Mouse (Mus musculus) lung, postnatal 36 days (tissue): ENCODE results near the gene Galnt10.
"Not testable (repeated sequence)": the region's sequence is repeated elsewhere in the genome, so short reads cannot be mapped to it uniquely, and the experiment has no call there.

ENCODE experiments used
- DNase-seq: peaks from one replicate; pipeline ENCODE4 v3.0.0; 2022; ENCODE audit warnings: mixed read lengths

Galnt10 gene

DNA sequence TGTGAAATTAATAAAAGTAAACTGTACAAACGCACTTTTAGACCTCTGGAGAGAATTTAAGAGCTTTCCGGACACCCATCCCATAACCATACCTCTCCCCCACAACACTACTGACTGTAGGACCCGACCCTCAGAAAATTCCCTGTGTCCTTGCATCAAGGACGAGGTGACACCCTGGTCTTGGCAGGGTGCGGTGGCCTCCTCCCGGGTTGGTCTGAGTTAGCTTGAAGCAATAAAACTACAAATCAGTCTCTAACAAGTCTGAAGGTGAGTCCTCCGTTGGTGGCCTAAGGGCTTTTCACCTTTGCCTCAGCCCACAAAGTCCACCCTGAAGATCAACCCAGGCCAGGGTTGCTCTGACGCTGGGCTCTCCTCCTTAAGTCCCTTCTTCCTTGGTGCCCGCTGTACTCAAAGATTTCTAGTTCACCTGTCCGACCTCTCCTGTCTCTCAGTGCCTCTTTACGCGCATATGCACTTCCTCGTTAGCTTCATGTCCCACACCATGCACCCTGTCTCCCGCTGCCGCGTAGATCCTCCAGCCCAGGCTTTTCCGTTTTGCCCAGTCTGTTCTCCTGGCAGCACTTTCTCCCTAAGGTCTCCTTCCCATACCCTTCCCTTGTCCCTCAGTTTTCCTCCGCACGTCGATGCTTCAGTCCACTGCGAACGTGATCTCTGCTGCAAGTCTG lies 155.2 kb downstream of the Galnt10 start:
- no peak for DNase-seq

DNA sequence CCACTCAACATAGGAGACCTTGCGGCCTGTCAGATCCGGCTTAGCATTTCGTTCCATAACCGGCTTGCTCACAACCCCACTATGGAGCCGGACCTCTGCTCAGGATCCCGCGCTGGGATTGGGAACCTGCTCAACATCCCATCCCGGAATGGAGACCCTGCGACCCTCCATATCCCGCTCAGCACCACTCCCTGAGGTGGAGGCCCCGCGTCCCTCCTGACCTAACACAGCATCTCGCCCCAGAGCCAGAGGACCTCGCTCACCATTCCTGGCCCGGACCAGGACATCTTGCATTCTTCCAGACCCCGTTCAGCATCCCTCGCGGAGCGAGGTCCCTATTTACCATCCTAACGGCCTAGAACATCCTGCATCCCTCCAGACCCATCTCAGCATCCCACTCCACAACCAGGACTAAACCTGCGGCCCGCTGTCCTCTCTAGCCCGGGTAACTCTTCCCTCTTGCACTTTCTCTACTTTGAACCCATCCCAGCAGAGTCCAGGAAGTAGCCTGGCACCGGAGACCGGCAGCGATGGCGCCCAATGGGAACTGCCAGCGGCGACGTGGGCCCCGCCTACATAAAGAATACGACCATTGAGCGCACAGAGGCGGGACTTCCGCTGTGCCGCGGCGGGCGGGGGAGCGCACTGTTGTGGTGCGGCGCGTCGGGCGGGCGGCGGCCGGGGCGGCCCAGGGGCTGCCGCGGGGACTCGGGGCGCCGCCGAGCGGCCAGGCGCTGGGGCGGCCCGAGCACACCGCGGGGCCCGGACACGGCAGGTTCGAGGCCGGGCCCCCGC lies 155.9 kb downstream of the Galnt10 start, which contains the start of gene Sap30l:
Gene Sap30l, plus strand, starts transcription at position 667 of the 795 bp plus-strand sequence.
- DNase-seq = peak; percentile 99

DNA sequence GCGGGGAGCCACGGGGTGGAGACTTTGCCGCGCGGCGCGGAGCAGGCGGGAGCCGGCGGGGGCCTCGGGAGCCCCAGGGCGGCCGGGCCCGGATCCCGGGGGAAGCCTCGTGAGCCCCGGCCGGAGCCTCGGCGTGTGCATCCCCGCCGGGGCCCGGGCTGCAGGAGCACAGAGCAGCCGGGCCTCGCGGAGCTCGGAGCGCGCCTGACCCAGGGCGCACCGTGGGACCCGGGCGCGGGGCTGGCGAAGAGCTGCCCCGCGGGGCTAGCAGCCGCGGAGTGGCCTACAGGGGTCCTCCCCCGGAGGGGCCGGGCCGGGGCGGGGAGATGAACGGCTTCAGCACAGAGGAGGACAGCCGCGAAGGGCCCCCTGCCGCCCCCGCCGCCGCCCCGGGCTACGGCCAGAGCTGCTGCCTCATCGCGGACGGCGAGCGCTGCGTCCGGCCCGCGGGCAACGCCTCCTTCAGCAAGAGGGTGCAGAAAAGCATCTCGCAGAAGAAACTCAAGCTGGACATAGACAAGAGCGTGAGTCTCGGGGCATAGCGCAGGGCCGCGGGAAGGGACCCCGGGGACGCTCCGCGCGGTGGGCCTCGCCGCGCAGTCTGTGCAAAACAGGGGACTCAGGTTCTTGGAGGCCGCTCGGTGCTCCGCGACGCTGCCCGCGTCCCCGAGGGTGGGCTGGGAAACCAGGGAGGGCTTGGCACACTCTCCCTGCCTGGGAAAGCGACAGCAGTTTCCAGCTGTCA lies 156.7 kb downstream of the Galnt10 start:
- DNase-seq = peak; percentile 56

GRCm38 (mm10) chr11:57802511-57802870 lies 157.2 kb downstream of the Galnt10 start:
- DNase-seq = peak; percentile 15

- no peak for DNase-seq
Observed at GRCm38 (mm10) chr11:57805047-57805446, 159.8 kb downstream of the Galnt10 start.

- DNase-seq = no peak
Observed at GRCm38 (mm10) chr11:57809017-57809731, 163.9 kb downstream of the Galnt10 start.

- DNase-seq = no peak
Observed at GRCm38 (mm10) chr11:57809732-57810098, 164.5 kb downstream of the Galnt10 start.

DNA sequence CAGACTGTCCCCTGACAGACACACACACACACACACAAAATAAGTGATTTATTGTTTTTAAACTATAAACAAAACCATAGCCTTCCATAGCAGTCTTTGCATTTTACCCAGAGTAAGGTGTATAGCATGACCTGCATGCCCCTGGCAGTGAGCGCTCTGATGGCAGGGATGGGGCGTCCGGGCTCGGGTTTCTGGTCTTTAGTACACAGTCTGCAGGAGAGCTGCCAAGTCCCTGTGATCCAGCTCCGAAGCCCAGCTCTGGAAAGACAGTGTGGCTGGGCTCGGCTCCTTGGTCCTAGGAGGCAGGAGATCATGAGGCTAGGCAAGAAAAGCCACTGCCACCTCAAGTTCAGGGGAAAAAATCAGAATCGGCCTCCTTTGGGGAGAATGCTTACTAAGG lies 165.8 kb downstream of the Galnt10 start:
- no peak for DNase-seq

DNA sequence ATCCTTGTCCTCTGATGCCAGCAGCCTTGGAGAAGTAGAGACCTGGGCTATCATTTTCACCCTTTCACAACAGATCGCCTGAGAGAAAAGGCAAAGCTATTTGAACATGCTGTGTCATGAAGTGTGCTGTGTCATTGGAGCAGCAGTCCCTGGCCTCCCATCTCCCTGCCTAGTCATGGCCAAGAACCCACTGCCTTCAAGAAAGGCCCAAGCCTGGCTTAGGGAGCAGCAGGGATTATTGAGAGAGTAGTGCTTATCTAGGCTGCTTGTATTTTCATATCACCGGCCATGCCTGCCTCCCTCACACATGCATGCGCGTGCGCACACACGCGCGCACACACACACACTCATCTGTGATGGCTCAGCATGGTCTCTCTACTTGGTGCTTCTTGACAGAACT lies 167.0 kb downstream of the Galnt10 start:
- no peak for DNase-seq

DNA sequence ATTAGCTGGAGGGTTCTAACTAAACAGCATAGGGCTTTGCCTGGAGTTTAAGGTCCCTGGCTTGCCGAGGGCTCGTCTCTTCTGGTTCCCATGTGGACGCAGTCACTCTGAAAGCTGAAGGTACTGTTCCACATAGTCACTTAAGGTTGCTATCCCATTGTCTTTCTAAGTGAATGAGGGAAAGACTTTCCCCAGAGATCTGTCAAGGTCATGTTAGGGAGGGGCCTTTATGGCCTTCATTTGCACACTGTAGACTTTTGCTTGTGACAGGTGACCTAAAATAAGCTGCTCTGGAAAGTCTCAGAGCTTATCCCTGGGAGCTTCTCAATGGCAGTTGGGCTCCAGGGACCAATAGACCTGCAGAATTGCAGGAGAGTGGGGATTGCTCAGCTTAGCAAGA lies 168.4 kb downstream of the Galnt10 start:
- DNase-seq = no peak

DNA sequence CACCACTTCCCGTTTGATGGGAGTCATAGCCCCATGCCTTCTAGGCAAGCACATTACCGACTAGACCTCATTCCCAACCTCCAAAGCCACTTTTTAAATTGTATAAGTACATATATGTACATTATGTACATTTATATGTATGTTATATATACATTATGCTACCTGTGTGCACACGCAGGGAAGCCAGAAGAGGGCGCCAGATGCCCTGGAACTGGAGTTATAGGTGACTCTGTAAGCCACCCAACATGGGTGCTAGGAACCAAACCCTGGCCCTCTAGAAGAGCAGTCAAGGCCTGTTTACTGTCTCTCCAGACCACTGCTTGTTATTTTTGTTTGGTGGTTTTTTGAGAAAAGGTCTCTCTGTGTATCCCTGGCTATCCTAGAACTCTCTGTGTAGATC lies 172.9 kb downstream of the Galnt10 start:
- DNase-seq = no peak

DNA sequence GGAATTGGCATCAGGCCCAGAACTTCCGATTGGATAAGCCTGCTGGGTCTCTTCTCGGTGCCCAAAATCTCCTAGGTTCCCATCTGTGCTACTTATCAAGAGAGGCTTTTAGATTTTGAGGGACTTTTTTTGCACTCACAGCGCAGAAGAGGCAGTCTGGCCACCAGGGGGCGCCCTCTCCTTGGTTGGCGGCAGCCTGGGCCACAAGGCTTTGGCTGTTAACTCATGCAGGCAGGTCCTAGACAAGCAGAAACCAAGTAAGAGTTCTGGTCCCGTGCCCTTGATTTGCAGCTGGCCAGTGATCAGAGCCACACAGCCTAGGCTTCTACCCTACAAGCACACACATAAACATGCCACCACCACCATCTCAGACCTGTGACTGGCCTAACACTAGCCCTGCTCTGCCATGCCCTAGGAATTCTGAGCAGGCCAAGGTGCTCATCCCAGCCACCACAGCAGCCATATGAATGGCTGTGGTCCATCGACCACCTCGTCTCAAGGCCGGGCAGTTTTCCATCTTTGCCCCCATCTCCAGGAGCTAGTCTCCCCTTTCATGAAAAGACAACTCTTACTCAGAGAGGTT lies 174.8 kb downstream of the Galnt10 start:
- DNase-seq = peak; percentile 83

DNA sequence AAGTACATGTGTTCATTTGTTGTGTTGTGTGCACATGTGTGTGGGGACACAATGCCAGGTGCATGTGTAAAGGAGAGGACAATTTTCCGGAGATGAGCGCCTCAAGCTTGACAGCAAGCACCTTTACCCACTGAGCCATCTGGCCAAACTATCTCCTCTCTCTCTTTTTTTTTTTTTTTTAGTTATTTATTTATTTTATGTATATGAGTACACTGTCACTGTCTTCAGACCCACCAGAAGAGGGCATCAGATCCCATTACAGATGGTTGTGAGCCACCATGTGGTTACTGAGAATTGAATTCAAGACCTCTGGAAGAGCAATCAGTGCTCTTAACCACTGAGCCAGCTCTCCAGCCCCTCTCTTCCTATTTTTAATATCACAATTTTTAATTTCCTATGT lies 177.9 kb downstream of the Galnt10 start:
- not testable (repeated sequence) for DNase-seq

DNA sequence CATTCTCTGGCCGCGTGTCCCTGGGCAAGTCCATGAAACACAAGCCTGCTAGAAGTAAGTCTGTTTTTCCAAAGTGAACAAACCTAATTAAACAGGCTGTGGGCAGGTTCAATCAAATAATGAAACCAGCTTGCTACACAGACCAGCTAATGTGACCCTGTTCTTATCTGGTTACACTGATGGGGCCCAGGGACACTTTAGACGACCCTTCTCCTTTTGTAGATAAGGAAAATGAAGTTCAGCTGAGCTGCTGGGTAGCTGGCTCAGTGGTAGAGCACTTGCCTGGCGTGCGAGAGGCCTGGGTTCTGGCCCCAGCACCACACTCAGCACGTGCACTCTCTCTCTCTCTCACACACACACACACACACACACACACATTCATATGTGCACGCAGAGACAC lies 178.5 kb downstream of the Galnt10 start:
- no peak for DNase-seq

- not testable (repeated sequence) for DNase-seq
Observed at GRCm38 (mm10) chr11:57825234-57825633, 180.0 kb downstream of the Galnt10 start.

DNA sequence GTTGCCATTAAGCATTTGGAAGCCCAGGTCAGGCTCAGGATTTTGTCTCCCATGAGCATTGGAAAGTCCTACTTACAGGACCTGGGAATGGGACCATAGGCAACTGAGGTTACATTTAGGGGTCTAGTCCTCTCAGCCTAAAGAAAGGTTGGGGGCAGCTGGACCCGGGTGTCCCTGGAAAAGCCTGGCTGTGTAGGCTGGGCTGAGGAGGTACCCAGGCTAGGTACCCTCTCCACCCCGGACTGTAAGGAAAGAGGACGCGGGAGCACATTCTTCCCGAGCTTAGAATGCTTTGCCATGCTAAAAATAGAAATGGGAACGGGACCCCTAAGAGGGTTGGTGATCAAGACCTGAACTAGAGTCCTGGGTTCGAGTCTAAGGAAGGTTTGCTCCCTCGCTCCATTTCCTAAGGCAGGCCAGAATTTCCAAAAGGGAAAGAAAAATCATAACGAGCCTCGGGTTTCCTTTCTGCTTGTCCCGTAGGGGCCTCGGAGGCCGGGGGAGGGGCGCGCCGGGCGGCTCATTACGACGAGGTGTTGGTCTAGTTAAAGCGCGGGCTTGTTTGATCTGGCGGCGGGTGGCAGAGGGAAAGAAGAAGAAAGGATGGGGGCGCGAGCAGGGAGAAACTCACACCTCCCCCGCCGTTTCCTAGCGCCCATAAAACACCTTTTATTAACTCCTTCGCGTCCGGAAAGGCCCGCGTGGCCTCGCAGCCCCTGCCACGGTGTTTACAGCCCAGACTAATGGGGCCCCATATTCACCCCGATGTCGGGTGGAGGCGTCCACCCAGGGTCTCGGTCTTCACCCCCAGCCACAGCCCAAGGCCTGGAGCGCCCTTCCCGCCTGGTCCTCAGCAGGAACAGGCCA lies 182.0 kb downstream of the Galnt10 start:
- no peak for DNase-seq

DNA sequence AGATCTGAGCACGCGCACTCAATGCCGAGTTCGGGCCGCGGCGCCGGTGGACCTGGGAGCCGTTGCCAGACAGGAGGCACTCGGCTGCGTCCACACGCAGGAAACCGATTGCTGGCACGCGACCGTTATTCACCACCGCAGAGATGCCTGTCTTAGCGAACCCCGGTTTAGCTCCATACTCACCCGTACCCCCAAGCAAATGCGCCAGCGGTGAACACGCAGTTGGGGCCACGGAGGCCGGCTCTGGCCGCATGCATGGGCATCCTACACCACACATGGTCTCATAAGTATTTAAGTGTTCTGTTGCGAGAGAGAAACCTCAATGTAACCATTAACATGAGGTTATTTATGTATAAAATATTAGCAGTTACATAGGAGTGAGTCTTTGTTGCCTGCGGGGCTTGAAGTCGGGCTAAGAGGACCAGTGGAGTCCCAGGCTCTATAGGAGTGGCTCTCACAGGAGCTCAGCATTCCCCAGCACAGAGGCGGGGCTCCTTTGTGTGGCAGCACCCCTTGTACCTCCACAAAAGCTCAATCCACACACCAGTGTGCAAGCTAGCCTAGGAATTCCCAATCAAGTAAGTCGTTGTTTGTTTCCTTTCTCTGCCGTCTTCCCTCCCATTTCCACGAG lies 182.8 kb downstream of the Galnt10 start:
- DNase-seq = peak; percentile 8

DNA sequence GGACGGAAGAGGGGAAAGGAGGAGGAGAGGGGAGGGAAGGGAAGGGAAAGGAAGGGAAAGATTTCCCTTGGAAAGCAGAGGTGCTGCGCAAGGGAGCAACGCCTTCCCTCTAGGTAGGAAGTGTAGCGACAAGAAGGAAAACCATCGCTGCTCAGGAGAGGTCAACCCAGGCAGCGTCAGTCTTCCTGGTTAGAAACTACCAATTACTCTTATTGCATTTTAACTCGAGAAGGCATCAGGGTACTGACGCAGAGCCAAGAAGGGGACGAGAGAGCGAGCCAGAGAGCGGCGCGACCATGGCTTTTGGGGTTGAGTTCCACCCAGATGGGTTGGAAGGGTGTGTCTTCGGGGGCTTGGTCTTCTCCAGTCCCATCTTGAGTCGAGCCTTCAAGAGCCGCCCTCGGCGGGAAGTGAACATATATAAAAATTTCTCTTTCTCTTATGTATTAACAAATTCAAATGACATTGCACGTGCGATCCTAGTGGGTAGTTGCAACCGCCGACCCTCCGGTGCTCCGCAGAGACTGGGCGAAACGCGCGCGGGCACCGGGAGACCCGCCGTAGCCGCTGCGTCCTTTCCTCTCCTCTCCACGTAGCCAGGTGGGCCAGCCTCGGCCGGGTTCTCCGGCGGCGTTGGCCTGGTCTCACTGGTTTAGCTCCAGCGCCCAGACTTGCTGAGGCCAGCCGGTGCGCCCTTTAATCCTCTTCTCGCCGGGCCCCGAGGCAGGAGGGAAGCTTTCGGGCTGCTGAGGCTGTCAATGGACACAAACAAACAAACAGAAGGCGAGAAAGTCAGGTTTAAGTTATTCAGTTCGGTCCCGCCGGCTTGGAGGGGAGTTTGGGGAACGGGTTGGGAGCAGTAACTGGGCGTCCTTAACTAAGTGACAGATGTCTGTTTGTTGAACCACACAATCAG lies 184.0 kb downstream of the Galnt10 start:
- DNase-seq = no peak

DNA sequence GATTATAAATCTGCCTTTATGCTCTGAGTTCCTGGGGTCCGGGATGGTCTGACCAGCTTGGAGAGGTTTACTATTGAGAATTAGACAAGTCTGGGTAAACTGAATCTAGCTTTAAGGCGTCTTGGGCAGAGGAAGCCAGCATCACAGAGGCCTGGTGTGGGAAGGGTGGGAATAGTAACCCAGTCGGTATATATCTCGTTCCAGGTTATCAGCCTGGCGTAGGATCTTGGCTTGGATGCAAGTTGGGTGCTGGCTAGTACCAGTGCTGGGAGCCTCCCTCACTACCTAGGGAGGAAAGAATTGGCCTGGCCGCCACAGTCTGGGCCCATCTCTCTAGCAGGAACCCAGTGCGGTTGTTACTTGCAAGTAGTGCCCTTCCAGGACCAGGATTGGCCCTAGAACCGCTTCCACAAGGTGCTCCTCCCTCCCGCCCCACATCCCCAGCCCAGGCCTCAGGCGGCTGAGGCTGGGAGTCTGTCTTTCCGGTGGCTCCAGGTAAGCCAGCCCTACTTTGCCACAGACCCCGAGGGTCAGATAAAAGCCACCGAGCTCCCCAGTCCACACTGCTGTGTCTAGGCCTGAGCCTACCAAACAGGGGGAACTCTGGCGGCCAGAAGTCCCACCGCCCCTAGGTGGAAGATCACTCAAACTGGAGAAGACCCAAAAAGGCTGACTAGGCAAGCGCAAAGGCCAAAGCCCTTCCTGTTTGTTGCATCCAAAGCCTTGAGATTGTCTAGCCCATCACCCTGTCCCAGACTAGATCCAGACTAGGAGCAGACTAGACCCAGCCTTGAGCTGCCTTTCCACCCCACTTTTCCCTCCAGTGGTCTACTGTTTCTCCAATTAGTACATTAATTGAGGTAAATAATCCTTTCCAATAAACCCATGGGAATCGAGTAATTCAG lies 184.9 kb downstream of the Galnt10 start:
- no peak for DNase-seq
